9 mouse cellular contexts compared by ENCODE assay signal in genomic region chr10:8516916-8517524, GRCm38 (mm10). TPM values are rescaled to one million over a fixed set of nuclear protein-coding genes. Genes with fewer than 3 reads are reported as not detected.
DNase-seq lines count a peak whose midpoint lies in the region; ATAC-seq and TF ChIP-seq lines count a peak whose summit lies in the region.
"Had no signal": no experiment of that assay in that cellular context is flagged by ENCODE, and none has a peak within 500 bp of the region (broad histone marks: within the 10 kb centered on the region; RNA-seq: fewer than 3 reads in every experiment).

No protein-coding gene starts in this region.

- ATAC-seq in common myeloid progenitor, adult 5-6 weeks (replicated peaks; ENCODE audit: low read depth, poor library complexity, severe bottlenecking), result peak; percentile 23
- no peak for ATAC-seq in intestine, embryonic 15.5 days

- 25% methylated on average over 9 of the region's 9 CpGs for WGBS in intestine, embryonic 15.5 days
- 29% methylated on average over 9 of the region's 9 CpGs for WGBS in small intestine, adult 2 months

- H3K4me3 ChIP-seq in intestine, embryonic 15.5 days (replicated peaks), result peak overlapping the region; percentile 80
- peak overlapping the region; percentile 94 for H3K4me3 ChIP-seq in small intestine, adult 2 months (ENCODE audit: low read depth, low read length)

- DNase-seq in heart, adult 11 months, result peak; percentile 91
- no peak for DNase-seq in heart, adult 8-10 months (ENCODE audit: low spot score)
- peak; percentile 56 for DNase-seq in CD4-positive helper T cell, adult 2 months (ENCODE audit: low read depth, low spot score)
- no peak for DNase-seq in yolk sac, embryonic 10.5 days (ENCODE audit: low spot score)
- no peak for DNase-seq in testis, postnatal 10 days (ENCODE audit: low spot score)

- TF ChIP-seq CTCF in small intestine, adult 2 months (IDR thresholded peaks at IDR 0.05; ENCODE audit: extremely low read depth, insufficient read length, insufficient replicate concordance, low read depth, low read length), result no peak

- peaks cover 18% of the 10 kb centered on the region for H3K27me3 ChIP-seq in intestine, embryonic 15.5 days (replicated peaks)
- peaks cover 12% of the 10 kb centered on the region for H3K27me3 ChIP-seq in small intestine, adult 2 months (ENCODE audit: control insufficient read depth, insufficient read depth, low read length)
- H3K27me3 ChIP-seq: Patski had no signal

- H3K4me1 ChIP-seq in intestine, embryonic 15.5 days (replicated peaks), result peaks cover 12% of the 10 kb centered on the region; the same call in 1 of the 2 replicates
- no peaks in the 10 kb centered on the region; the same call in 1 of the 2 replicates for H3K4me1 ChIP-seq in small intestine, adult 2 months (ENCODE audit: control insufficient read depth, insufficient read depth, insufficient read length, low read length)

- no peaks in the 10 kb centered on the region for H3K36me3 ChIP-seq in intestine, embryonic 15.5 days
- no peaks in the 10 kb centered on the region for H3K36me3 ChIP-seq in small intestine, adult 2 months (ENCODE audit: control insufficient read depth, insufficient read depth, low read length)

- no peaks in the 10 kb centered on the region for H3K9me3 ChIP-seq in intestine, embryonic 15.5 days

- no peak for TF ChIP-seq POLR2A in small intestine, adult 2 months (IDR thresholded peaks at IDR 0.05; ENCODE audit: low read depth, low read length)

- H3K4me2 ChIP-seq in intestine, embryonic 15.5 days (replicated peaks), result peak overlapping the region; percentile 93

- no peak overlapping the region for H3K9ac ChIP-seq in intestine, embryonic 15.5 days

- H3K27ac ChIP-seq in intestine, embryonic 15.5 days, result no peak overlapping the region
- no peak overlapping the region for H3K27ac ChIP-seq in small intestine, adult 2 months (ENCODE audit: insufficient read depth, low read depth, low read length)

RNA-seq across cellular contexts. Expression of gene Ust, which starts 1.6 kb away (rescaled TPM):
- 1 to 10 TPM; 1.2 to 1.8 (median 1.5) TPM for total RNA-seq in heart, adult 8-10 months (2022)
- 1.0 and 1.2 TPM in 2 replicates for total RNA-seq in common myeloid progenitor, adult 5-6 weeks (2017)
- polyA plus RNA-seq in intestine, embryonic 15.5 days (2015; fragmentation: Nextera tagmentation; extraction: Ambion mirVana), result 4.4 and 4.7 TPM in 2 replicates
- polyA plus RNA-seq in small intestine, adult 2 months (2012; rRNA removed), result 0.33 and 0.67 TPM in 2 replicates

Comparison
In these comparisons a context has a peak if more than half of its experiments do, and no peak if none do; other contexts are left out.
1. DNase-seq: peak in heart, adult 11 months (single experiment) and CD4-positive helper T cell, adult 2 months (single experiment); none in heart, adult 8-10 months (single experiment), yolk sac, embryonic 10.5 days (single experiment) and testis, postnatal 10 days (single experiment).